Mouse (Mus musculus): Measurements from ENCODE around the gene Cnot2. TPM values are rescaled to one million over a fixed set of nuclear protein-coding genes. Genes with fewer than 3 reads are reported as not detected.

Cnot2 gene
- polyA plus RNA-seq, 1 experiment from 2014 or later = 106 TPM

GRCm38 (mm10) chr10:116468094-116468493, 113.2 kb downstream of the Cnot2 start:
- no peak overlapping the region for H3K4me3 ChIP-seq (ENCODE audit: low read depth, low read length)
- TF ChIP-seq CTCF (IDR thresholded peaks at IDR 0.05; ENCODE audit: low read depth) = no peak
- H3K9ac ChIP-seq = no peak overlapping the region
- no peaks in the 10 kb centered on the region for H3K9me3 ChIP-seq (ENCODE audit: low read depth, low read length)
- H3K27ac ChIP-seq (ENCODE audit: low read depth) = no peak overlapping the region
- H3K4me2 ChIP-seq = no peak overlapping the region
- ATAC-seq (ENCODE audit: insufficient read depth) (no peak), DNase-seq (no peak)
- 72% methylated on average over 5 of the region's 5 CpGs for WGBS
- peaks cover 4% of the 10 kb centered on the region; the same call in 1 of the 2 replicates for H3K4me1 ChIP-seq (ENCODE audit: insufficient read depth)
- H3K36me3 ChIP-seq (ENCODE audit: insufficient read depth) = no peaks in the 10 kb centered on the region
- H3K27me3 ChIP-seq (ENCODE audit: insufficient read depth, low read length) = no peaks in the 10 kb centered on the region

DNA sequence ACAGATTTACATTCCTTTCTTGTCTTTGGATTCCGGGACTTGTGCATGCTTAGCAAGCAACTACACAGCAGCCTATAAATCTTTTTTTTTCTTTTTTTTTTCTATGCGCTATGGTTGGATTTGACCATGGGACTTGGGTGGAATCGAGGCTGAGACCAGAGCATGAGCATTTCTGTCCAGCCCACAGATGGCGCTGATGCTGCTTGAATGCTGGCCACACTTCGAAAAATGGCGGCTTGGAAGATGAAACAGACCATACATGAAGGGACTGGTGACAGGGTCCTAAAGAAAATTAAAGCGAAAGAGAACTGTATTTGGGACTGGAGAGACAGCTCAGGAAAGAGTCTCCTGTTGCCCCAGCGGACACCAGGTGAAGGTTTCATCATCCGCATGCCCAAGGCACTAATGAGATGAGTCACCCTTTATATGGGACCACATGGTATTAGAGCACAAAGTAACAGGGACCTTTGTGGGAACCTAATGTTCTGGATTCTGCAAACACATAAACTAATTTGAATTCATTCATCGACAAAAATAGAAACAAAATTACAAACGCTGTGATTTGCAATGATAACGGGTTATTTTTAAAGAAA, 117.5 kb downstream of the Cnot2 start:
- Histone ChIP-seq H3K4me1 (ENCODE audit: insufficient read depth) (no peaks in the 10 kb centered on the region), H3K4me3 (ENCODE audit: low read depth, low read length) (no peak overlapping the region), H3K9me3 (ENCODE audit: low read depth, low read length) (no peaks in the 10 kb centered on the region), H3K36me3 (ENCODE audit: insufficient read depth) (no peaks in the 10 kb centered on the region), H3K4me2 (no peak overlapping the region), H3K27ac (ENCODE audit: low read depth) (no peak overlapping the region), H3K9ac (no peak overlapping the region), H3K27me3 (ENCODE audit: insufficient read depth, low read length) (no peaks in the 10 kb centered on the region)
- no peak for ATAC-seq (ENCODE audit: insufficient read depth)
- DNase-seq = no peak
- 92% methylated on average over 12 of the region's 12 CpGs for WGBS
- TF ChIP-seq CTCF (IDR thresholded peaks at IDR 0.05; ENCODE audit: low read depth) = no peak

GRCm38 (mm10) chr10:116461443-116461842, 119.9 kb downstream of the Cnot2 start:
- H3K27ac ChIP-seq (ENCODE audit: low read depth) = no peak overlapping the region
- H3K36me3 ChIP-seq (ENCODE audit: insufficient read depth) = no peaks in the 10 kb centered on the region
- WGBS = 93% methylated on average over 9 of the region's 9 CpGs
- no peak overlapping the region for H3K4me2 ChIP-seq
- H3K4me3 ChIP-seq (ENCODE audit: low read depth, low read length) = no peak overlapping the region
- DNase-seq = no peak
- no peaks in the 10 kb centered on the region for H3K9me3 ChIP-seq (ENCODE audit: low read depth, low read length)
- no peak for ATAC-seq (ENCODE audit: insufficient read depth)
- H3K9ac ChIP-seq = no peak overlapping the region
- H3K27me3 ChIP-seq (ENCODE audit: insufficient read depth, low read length) = no peaks in the 10 kb centered on the region
- TF ChIP-seq CTCF (IDR thresholded peaks at IDR 0.05; ENCODE audit: low read depth) = no peak
- H3K4me1 ChIP-seq (ENCODE audit: insufficient read depth) = no peaks in the 10 kb centered on the region

DNA sequence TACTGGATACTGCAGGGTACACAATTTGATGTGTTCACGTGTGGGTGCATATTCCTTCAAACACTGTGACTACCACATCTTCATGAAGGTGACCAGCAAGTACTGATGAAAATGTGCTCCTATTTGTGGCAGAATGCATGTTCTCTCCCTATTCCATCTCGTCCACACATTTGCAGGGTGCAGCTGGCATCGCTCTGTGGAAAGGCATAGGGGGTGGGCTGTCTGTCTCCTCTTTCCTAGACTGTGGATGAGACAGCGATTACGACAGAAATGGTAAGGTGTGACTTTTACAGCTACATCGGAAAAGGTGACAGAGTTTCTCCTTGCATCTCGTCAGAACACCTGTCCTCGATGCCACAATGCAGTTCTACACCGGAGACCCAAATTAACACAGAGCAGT, 122.5 kb downstream of the Cnot2 start:
- DNase-seq = no peak
- H3K27me3 ChIP-seq (ENCODE audit: insufficient read depth, low read length) = no peaks in the 10 kb centered on the region
- WGBS = 90% methylated on average over 9 of the region's 9 CpGs
- TF ChIP-seq CTCF (IDR thresholded peaks at IDR 0.05; ENCODE audit: low read depth) = no peak
- H3K4me3 ChIP-seq (ENCODE audit: low read depth, low read length) = no peak overlapping the region
- no peak overlapping the region for H3K9ac ChIP-seq
- H3K9me3 ChIP-seq (ENCODE audit: low read depth, low read length) = no peaks in the 10 kb centered on the region
- H3K4me2 ChIP-seq = no peak overlapping the region
- no peaks in the 10 kb centered on the region for H3K4me1 ChIP-seq (ENCODE audit: insufficient read depth)
- H3K27ac ChIP-seq (ENCODE audit: low read depth) = no peak overlapping the region
- H3K36me3 ChIP-seq (ENCODE audit: insufficient read depth) = no peaks in the 10 kb centered on the region
- no peak for ATAC-seq (ENCODE audit: insufficient read depth)

GRCm38 (mm10) chr10:116452771-116453170, 128.5 kb downstream of the Cnot2 start:
- Histone ChIP-seq H3K27me3 (ENCODE audit: insufficient read depth, low read length) (no peaks in the 10 kb centered on the region), H3K9me3 (ENCODE audit: low read depth, low read length) (no peaks in the 10 kb centered on the region), H3K36me3 (ENCODE audit: insufficient read depth) (no peaks in the 10 kb centered on the region), H3K27ac (ENCODE audit: low read depth) (no peak overlapping the region), H3K4me1 (ENCODE audit: insufficient read depth) (no peaks in the 10 kb centered on the region), H3K9ac (no peak overlapping the region), H3K4me2 (no peak overlapping the region), H3K4me3 (ENCODE audit: low read depth, low read length) (no peak overlapping the region)
- peak; percentile 25 for TF ChIP-seq CTCF (IDR thresholded peaks at IDR 0.05; ENCODE audit: low read depth)
- DNase-seq (no peak), ATAC-seq (ENCODE audit: insufficient read depth) (no peak)
- WGBS = 94% methylated on average over 7 of the region's 7 CpGs

- ATAC-seq (ENCODE audit: insufficient read depth) = no peak
- no peak for TF ChIP-seq CTCF (IDR thresholded peaks at IDR 0.05; ENCODE audit: low read depth)
- WGBS = 60% methylated on average over 9 of the region's 9 CpGs
Measured at GRCm38 (mm10) chr10:116450621-116451020, 130.7 kb downstream of the Cnot2 start.

GRCm38 (mm10) chr10:116448166-116448565, 133.1 kb downstream of the Cnot2 start:
- 92% methylated on average over 12 of the region's 12 CpGs for WGBS
- no peak for ATAC-seq (ENCODE audit: insufficient read depth)
- Histone ChIP-seq H3K4me1 (ENCODE audit: insufficient read depth) (no peaks in the 10 kb centered on the region), H3K27me3 (ENCODE audit: insufficient read depth, low read length) (no peaks in the 10 kb centered on the region), H3K27ac (ENCODE audit: low read depth) (no peak overlapping the region), H3K36me3 (ENCODE audit: insufficient read depth) (no peaks in the 10 kb centered on the region), H3K4me3 (ENCODE audit: low read depth, low read length) (no peak overlapping the region), H3K9me3 (ENCODE audit: low read depth, low read length) (no peaks in the 10 kb centered on the region), H3K4me2 (no peak overlapping the region), H3K9ac (no peak overlapping the region)
- no peak for TF ChIP-seq CTCF (IDR thresholded peaks at IDR 0.05; ENCODE audit: low read depth)
- DNase-seq = no peak

More at GRCm38 (mm10) chr10:116450621-116451020, 130.7 kb downstream of the Cnot2 start:
- Histone ChIP-seq H3K36me3 (ENCODE audit: insufficient read depth) (no peaks in the 10 kb centered on the region), H3K4me3 (ENCODE audit: low read depth, low read length) (no peak overlapping the region), H3K4me2 (no peak overlapping the region), H3K27me3 (ENCODE audit: insufficient read depth, low read length) (no peaks in the 10 kb centered on the region), H3K9me3 (ENCODE audit: low read depth, low read length) (no peaks in the 10 kb centered on the region), H3K27ac (ENCODE audit: low read depth) (no peak overlapping the region), H3K9ac (no peak overlapping the region), H3K4me1 (ENCODE audit: insufficient read depth) (no peaks in the 10 kb centered on the region)
- peak; percentile 19 for DNase-seq
